Mouse (Mus musculus) hindbrain, embryonic 13.5 days (tissue): ENCODE measurements around the gene Itgb5. TPM values are rescaled to one million over a fixed set of nuclear protein-coding genes. Genes with fewer than 3 reads are reported as not detected.

Source experiments
- ATAC-seq: fragments of 200-750 bp; cut with Nextera tagmentation; 2 replicates; pipeline ENCODE4 v1.8.0; 2017; ENCODE audit warnings: moderate TSS enrichment; ENCODE audit not compliant: low FRiP score
- H3K27ac ChIP-seq: fragments of 300-500 bp; sonication (generic); 2 replicates; pipeline ENCODE4 v1.5.1; 2015; ENCODE audit warnings: inconsistent platforms, mild to moderate bottlenecking, moderate library complexity
- H3K27me3 ChIP-seq: fragments of 300-500 bp; sonication (generic); 2 replicates; pipeline ENCODE4 v1.6.1; 2015; ENCODE audit warnings: mild to moderate bottlenecking, inconsistent platforms
- H3K36me3 ChIP-seq: fragments of 300-500 bp; sonication (generic); 2 replicates; pipeline ENCODE4 v1.6.1; 2015; ENCODE audit warnings: mild to moderate bottlenecking, inconsistent platforms
- H3K4me1 ChIP-seq: fragments of 300-500 bp; sonication (generic); replicated peaks from 2 replicates; pipeline ENCODE4 v1.6.1; 2015; ENCODE audit warnings: inconsistent platforms
- H3K4me2 ChIP-seq: fragments of 300-500 bp; sonication (generic); 2 replicates; pipeline ENCODE4 v1.6.1; 2015; ENCODE audit warnings: inconsistent platforms, mild to moderate bottlenecking, moderate library complexity
- H3K4me3 ChIP-seq: fragments of 300-500 bp; sonication (generic); 2 replicates; pipeline ENCODE4 v1.5.1; 2015; ENCODE audit warnings: mild to moderate bottlenecking, inconsistent platforms
- H3K9ac ChIP-seq: fragments of 300-500 bp; sonication (generic); 2 replicates; pipeline ENCODE4 v1.6.1; 2015; ENCODE audit warnings: mild to moderate bottlenecking, inconsistent platforms
- H3K9me3 ChIP-seq: fragments of 300-500 bp; sonication (generic); 2 replicates; pipeline ENCODE4 v1.6.1; 2016; ENCODE audit warnings: inconsistent platforms
- WGBS: fragments of 180-500 bp; shearing (Covaris S2); methylation state at CpG from one replicate; pipeline ENCODE4 v1.1.7; 2015; 5-methylcytosine and 5-hydroxymethylcytosine counted together
- polyA plus RNA-seq: library from polyadenylated mRNA; unstranded; fragments of >200 nt; fragmentation: Nextera tagmentation; extraction: Ambion mirVana; gene quantifications from 2 replicates; pipeline ENCODE4 v1.2.1, GENCODE M21; 2015

Itgb5 gene
- polyA plus RNA-seq, 1 experiment from 2014 or later: 11.0 TPM

- no peak for ATAC-seq
- no peaks in the 10 kb centered on the region for H3K9me3 ChIP-seq
- WGBS: 82% methylated on average over 3 of the region's 3 CpGs
Measured at GRCm38 (mm10) chr16:33870224-33870785, 40.8 kb downstream of the Itgb5 start.

DNA sequence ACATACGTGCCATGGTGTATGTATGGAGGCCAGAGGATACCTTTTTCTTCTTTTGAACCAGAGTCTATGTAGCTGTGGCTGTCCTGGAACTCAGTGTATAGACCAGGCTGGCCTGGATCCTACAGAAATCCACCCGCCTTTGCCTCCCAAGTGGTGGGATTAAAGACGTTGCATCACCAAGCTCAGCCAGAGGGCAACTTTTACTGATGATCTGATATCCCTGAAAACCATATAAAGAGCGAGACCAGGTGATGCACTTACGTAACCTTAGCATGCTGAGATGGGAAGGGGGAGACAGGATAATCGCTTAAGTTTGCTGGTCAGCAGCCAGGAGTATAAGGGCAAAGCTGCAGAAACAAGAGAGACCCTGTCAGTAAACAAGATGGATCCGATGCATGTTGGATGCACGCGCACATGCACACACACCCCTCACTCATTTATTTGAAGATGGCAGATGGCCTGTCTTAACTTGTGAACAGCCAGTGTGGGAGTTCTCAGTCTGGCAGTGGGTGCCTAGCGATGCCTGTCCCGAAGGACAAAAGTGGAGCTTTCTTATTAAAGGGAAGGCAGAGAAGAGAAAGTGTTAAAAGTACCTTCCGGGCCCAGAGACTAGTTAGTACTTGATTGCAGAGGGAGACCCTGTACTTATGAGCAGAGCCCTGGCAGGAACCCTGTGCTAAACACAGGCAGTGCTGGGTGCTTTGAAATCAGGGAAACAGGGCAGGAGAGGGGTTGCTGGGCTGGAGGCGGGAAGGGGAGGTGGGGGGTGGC is 41.7 kb downstream of the Itgb5 start:
- H3K36me3 ChIP-seq: no peaks in the 10 kb centered on the region
- no peak overlapping the region for H3K4me2 ChIP-seq
- no peak overlapping the region for H3K27ac ChIP-seq
- 74% methylated on average over 13 of the region's 13 CpGs for WGBS
- H3K4me3 ChIP-seq: no peak overlapping the region
- H3K9me3 ChIP-seq: no peaks in the 10 kb centered on the region
- H3K9ac ChIP-seq: no peak overlapping the region
- no peaks in the 10 kb centered on the region for H3K4me1 ChIP-seq
- H3K27me3 ChIP-seq: no peaks in the 10 kb centered on the region
- no peak for ATAC-seq

More at GRCm38 (mm10) chr16:33870224-33870785, 40.8 kb downstream of the Itgb5 start:
- Histone ChIP-seq H3K9ac (no peak overlapping the region), H3K36me3 (no peaks in the 10 kb centered on the region), H3K27me3 (no peaks in the 10 kb centered on the region), H3K4me2 (no peak overlapping the region), H3K4me3 (no peak overlapping the region), H3K4me1 (no peaks in the 10 kb centered on the region), H3K27ac (no peak overlapping the region)

DNA sequence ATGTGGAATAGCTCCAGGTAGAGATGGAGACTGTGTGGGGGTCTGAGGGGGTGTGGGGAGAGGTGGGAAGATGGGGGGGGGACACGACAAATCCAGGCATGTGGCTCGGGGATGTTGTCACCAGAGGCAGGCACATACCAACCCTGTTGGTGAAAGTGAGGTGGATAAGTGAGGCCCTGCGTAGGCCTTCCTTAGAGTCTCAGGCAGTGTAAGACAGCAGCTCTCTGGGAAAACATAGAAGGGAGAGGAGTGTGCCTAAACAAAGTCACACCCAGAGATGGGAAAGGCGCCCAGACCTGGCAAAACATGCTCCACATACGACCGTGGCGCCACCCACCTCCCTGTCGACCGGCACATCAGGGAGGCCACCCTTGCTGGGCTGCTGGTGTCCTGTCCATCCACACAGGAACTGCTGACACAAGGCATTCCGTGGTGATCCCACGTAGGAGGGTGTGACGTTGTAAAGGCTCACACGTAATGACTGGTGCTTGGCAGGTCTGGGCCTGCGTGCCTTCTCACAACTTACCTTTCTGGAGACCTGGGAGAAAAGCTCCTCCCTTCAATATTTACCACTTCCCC is 42.5 kb downstream of the Itgb5 start:
- no peak overlapping the region for H3K27ac ChIP-seq
- H3K4me1 ChIP-seq: no peaks in the 10 kb centered on the region
- no peak overlapping the region for H3K4me2 ChIP-seq
- 73% methylated on average over 14 of the region's 14 CpGs for WGBS
- H3K4me3 ChIP-seq: no peak overlapping the region
- no peaks in the 10 kb centered on the region for H3K27me3 ChIP-seq
- H3K9me3 ChIP-seq: no peaks in the 10 kb centered on the region
- no peaks in the 10 kb centered on the region for H3K36me3 ChIP-seq
- ATAC-seq: no peak
- no peak overlapping the region for H3K9ac ChIP-seq

DNA sequence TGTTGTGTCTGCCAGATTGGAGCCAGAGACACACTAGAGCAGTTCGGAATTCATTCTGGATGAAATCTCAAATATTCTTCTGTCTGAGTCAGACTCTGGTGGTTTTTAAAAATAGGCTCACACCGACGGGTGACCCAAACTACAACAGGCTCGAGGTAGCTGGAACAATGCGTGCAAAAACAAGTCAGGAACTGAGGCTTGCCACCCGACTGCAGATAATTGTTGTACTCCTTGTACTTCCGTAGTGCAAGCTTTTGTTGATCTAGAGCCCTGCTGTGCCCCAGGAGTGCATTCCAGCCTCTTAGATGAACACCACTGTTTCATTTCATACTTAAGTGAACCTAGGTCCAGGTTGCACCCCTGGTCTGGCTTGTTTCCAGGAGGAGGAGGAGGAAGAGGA is 43.8 kb downstream of the Itgb5 start:
- H3K4me3 ChIP-seq: no peak overlapping the region
- no peaks in the 10 kb centered on the region for H3K9me3 ChIP-seq
- H3K36me3 ChIP-seq: no peaks in the 10 kb centered on the region
- WGBS: 61% methylated on average over 7 of the region's 7 CpGs
- H3K27me3 ChIP-seq: no peaks in the 10 kb centered on the region
- 0 out of 2 replicates have a peak, but pooled peaks cover under 1% of the 10 kb centered on the region for H3K4me1 ChIP-seq
- no peak for ATAC-seq
- H3K27ac ChIP-seq: no peak overlapping the region
- no peak overlapping the region for H3K9ac ChIP-seq
- no peak overlapping the region for H3K4me2 ChIP-seq

GRCm38 (mm10) chr16:33878041-33878783 is 48.7 kb downstream of the Itgb5 start:
- Histone ChIP-seq H3K27me3 (no peaks in the 10 kb centered on the region), H3K4me3 (no peak overlapping the region), H3K9me3 (no peaks in the 10 kb centered on the region), H3K4me2 (no peak overlapping the region), H3K36me3 (no peaks in the 10 kb centered on the region), H3K27ac (no peak overlapping the region), H3K4me1 (peaks cover 9% of the 10 kb centered on the region), H3K9ac (no peak overlapping the region)
- no peak for ATAC-seq
- WGBS: 75% methylated on average over 6 of the region's 6 CpGs

GRCm38 (mm10) chr16:33879031-33879430 is 49.6 kb downstream of the Itgb5 start:
- Histone ChIP-seq H3K36me3 (no peaks in the 10 kb centered on the region), H3K4me3 (no peak overlapping the region), H3K4me2 (no peak overlapping the region), H3K27me3 (no peaks in the 10 kb centered on the region), H3K9ac (no peak overlapping the region), H3K9me3 (no peaks in the 10 kb centered on the region), H3K27ac (no peak overlapping the region), H3K4me1 (peaks cover 11% of the 10 kb centered on the region)
- 67% methylated on average over 6 of the region's 6 CpGs for WGBS
- no peak for ATAC-seq

DNA sequence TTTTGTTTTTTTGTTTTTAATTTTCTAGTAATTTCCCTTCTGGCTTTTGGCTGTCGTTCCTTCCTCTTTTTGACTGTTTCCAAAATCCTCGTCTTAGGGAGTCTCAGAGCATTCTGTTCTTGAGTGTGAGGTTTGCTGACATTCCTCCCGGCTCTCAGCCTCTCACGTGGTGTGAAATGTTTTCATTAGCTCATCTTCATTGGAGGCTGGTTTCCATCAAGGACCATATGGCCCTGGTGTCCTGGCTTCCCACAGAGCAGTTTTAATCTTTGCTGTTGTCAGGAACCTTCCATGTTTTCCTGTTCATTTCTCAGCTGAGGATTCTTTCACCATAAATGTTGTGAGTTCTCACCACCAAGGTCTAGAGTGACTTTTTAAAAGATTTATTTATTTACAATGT is 50.1 kb downstream of the Itgb5 start:
- WGBS: 70% methylated on average over 4 of the region's 4 CpGs
- Histone ChIP-seq H3K9me3 (no peaks in the 10 kb centered on the region), H3K4me1 (peaks cover 14% of the 10 kb centered on the region), H3K27ac (no peak overlapping the region), H3K27me3 (no peaks in the 10 kb centered on the region), H3K36me3 (no peaks in the 10 kb centered on the region), H3K4me3 (no peak overlapping the region), H3K4me2 (no peak overlapping the region), H3K9ac (no peak overlapping the region)
- ATAC-seq: no peak

GRCm38 (mm10) chr16:33880765-33881164 is 51.3 kb downstream of the Itgb5 start:
- Histone ChIP-seq H3K27me3 (no peaks in the 10 kb centered on the region), H3K4me2 (no peak overlapping the region), H3K27ac (no peak overlapping the region), H3K36me3 (no peaks in the 10 kb centered on the region), H3K9me3 (no peaks in the 10 kb centered on the region), H3K4me1 (peaks cover 14% of the 10 kb centered on the region), H3K4me3 (no peak overlapping the region), H3K9ac (no peak overlapping the region)
- no peak for ATAC-seq
- 96% methylated on average over 4 of the region's 4 CpGs for WGBS

GRCm38 (mm10) chr16:33882540-33882939 is 53.1 kb downstream of the Itgb5 start:
- H3K4me2 ChIP-seq: no peak overlapping the region
- ATAC-seq: no peak
- no peaks in the 10 kb centered on the region for H3K27me3 ChIP-seq
- H3K27ac ChIP-seq: no peak overlapping the region
- no peak overlapping the region for H3K9ac ChIP-seq
- 79% methylated on average over 4 of the region's 4 CpGs for WGBS
- H3K4me1 ChIP-seq: peaks cover 14% of the 10 kb centered on the region
- H3K9me3 ChIP-seq: no peaks in the 10 kb centered on the region
- H3K36me3 ChIP-seq: no peaks in the 10 kb centered on the region
- no peak overlapping the region for H3K4me3 ChIP-seq

- ATAC-seq: no peak
- 56% methylated on average over 15 of the region's 16 CpGs for WGBS
- Histone ChIP-seq H3K9ac (no peak overlapping the region), H3K27ac (peak overlapping the region; percentile 61), H3K36me3 (no peaks in the 10 kb centered on the region), H3K9me3 (no peaks in the 10 kb centered on the region), H3K4me3 (no peak overlapping the region), H3K4me2 (no peak overlapping the region), H3K27me3 (no peaks in the 10 kb centered on the region), H3K4me1 (peaks cover 14% of the 10 kb centered on the region)
Measured at GRCm38 (mm10) chr16:33883046-33883975, 53.8 kb downstream of the Itgb5 start.

DNA sequence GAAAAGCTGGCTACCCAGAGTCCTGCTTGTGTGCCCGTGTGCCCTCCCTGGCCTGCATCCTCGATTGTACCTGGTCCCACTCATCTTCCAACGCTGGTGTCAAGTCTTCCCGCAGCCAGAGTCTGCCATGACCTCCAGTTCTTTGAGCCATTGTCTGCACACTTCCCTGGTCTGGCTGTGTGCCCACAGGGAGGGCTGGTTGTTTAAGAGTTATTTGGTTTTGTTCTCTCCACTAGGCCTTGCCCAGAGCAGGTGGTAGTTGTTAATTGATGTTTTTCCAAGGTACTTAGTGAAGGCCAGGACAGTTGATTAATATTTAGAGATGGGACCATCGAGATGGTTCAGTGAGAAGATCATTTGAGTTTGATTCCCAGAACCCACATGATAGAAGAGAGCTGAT is 54.7 kb downstream of the Itgb5 start:
- Histone ChIP-seq H3K4me1 (peaks cover 15% of the 10 kb centered on the region), H3K9me3 (no peaks in the 10 kb centered on the region), H3K4me2 (no peak overlapping the region), H3K27me3 (no peaks in the 10 kb centered on the region), H3K4me3 (no peak overlapping the region), H3K9ac (no peak overlapping the region), H3K27ac (0 out of 2 replicates have a peak overlapping the region, but pooled peaks have one; percentile 24), H3K36me3 (no peaks in the 10 kb centered on the region)
- 74% methylated on average over 5 of the region's 5 CpGs for WGBS
- ATAC-seq: no peak
